Mouse (Mus musculus) B cell, adult 67 days (primary cell): ENCODE data around the gene Lrrc8a. TPM values are rescaled to one million over a fixed set of nuclear protein-coding genes. Genes with fewer than 3 reads are reported as not detected.

Experiments
- total RNA-seq, 2 experiments: library from RNA; stranded (reverse); gene quantifications; 4 replicates each; pipeline ENCODE4 v1.2.4; 2023

The Lrrc8a gene
- 10 to 100 TPM; 25.8 to 35.3 TPM for total RNA-seq

DNA sequence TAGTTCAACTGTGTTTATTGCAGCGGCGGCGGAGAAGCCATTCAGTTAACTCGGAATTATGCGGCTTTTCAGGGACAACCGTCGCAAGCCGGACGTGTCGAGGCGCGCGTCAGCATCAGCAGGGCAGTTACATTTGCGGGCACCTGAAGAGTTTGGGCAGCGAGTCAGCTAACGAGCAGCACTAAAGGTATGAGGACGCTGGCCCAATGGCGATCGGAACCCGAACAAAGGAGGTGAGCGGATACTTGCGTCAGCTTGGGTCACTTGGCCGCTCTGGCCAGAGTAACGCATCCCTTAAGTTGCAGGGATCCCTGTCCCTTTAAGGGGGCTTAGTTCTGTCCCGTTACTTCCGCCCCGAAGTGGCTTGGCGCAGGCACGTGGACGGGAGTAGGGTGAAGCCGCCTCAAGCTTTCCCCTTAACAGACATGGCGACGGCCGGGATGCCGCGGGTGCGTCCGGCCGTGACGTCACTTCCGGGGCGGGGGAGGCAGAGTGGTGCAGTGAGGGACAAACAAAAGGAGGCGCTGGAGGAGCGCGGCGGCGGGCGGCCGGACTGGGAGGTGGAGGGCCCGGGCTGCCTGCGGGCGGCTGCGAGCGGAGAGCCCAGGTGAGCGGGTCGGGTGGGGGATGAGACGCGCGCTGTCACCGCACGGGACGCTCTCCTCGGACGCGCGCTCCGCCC is at the start of gene Lrrc8a:
Gene Lrrc8a (plus strand): TSS at position 517 of the 682 bp plus-strand sequence.

DNA sequence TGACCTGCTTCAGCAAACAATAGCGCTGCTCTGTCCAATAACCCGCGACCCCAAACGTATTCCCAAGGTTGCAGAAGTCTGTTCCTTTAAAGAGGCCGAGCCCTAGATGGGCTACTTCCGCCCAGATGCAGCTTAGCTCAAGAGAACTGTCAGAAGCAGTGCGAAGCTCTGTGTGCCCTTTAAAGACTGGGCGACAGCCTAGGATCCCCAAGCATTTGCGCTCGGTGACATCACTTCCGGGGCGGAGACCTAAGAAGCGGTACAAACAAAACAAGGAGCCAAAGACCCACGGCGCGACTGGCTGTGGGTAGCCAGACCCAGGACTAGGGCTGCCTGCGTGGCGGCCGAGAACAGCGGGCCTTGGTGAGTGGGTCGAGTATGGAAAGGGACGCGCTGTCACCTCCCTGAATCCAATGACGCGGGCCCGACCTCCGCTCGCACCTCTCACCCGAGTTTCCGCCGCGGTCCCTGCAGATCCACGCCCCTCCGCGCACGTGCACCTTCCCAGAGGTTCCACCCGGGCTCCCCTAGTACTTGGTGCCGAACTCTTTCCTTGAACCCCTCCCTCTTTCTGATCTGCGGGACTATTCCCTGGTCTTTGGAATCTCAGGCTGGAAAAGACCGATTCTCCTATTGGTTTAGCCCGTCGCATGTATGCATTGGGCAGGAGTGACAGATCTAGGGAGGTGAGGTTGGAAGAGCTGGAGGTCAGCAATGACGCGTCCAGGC is 31.7 kb upstream of the Lrrc8a start, which contains the start of gene Kyat1:
Gene Kyat1 (minus strand): TSS at position 219 of the 729 bp plus-strand sequence.

DNA sequence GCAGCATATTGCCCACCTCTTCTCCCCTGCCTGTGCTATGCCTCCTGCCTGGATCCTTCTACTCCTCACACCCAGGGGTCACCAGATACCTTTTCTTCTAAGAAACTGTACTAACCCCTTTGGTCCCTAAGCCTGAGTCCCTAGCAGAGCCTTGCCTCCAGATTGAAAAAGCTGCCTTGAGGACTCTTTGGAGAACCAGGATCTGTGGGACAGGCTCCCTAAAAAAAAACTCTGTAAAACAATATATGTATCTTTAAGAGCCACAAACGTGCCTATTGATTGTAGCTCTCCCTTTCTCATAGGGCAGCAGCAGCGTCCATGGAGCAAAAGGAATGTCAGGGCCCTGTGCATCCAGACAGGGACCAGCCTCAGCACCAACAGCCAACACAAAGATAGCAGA is 2.8 kb downstream of the Lrrc8a start, which contains the start of gene Gm28035:
Gene Gm28035 (plus strand): TSS at position 301 of the 400 bp plus-strand sequence.

DNA sequence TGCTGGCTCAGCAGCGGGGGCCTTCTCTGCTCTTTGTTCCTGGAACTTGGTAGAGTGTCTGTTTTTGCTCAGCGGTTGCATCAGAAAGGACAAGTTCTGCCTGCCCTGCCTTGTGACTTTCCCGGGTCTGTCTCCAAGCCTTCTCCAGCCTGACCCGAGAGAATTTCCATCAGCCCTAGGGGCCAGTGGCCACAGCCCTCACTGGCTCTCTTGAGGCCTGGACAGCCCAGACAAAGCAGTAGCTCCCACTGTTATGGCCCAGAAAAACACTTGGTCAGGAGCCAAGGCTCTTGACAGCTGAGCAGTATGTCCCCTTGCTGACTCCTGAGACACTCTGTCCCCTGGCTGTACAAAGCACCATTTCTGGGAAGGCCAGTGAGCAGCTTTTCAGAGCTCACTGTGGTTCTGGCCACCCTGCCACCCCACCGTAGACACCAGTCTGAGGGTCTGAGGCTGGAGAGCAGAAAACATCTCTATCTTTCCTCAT is 28.3 kb downstream of the Lrrc8a start, which contains the start of gene Phyhd1:
Gene Phyhd1 (plus strand): TSS at position 437 of the 487 bp plus-strand sequence.

DNA sequence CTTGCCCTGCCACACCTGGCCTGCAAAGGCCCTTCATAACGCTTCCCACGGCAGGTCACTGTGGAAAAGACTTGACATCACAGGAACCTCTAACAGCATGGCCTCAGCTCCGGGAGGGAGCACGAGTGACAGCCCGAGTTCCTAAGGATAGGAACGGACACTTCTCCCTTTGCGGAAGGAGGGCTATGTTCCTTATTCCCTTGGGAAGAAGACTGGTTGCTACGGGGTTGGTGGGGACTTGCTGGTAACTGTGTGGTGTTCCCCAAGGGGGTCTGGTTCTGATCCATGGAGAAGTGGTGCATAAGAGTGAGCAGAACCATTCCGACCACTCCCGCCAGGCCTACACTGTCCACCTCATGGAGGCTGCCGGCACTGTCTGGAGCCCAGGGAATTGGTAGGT is 43.2 kb downstream of the Lrrc8a start, which contains the start of gene Gm28038:
Gene Gm28038 (plus strand): TSS at position 301 of the 400 bp plus-strand sequence.

DNA sequence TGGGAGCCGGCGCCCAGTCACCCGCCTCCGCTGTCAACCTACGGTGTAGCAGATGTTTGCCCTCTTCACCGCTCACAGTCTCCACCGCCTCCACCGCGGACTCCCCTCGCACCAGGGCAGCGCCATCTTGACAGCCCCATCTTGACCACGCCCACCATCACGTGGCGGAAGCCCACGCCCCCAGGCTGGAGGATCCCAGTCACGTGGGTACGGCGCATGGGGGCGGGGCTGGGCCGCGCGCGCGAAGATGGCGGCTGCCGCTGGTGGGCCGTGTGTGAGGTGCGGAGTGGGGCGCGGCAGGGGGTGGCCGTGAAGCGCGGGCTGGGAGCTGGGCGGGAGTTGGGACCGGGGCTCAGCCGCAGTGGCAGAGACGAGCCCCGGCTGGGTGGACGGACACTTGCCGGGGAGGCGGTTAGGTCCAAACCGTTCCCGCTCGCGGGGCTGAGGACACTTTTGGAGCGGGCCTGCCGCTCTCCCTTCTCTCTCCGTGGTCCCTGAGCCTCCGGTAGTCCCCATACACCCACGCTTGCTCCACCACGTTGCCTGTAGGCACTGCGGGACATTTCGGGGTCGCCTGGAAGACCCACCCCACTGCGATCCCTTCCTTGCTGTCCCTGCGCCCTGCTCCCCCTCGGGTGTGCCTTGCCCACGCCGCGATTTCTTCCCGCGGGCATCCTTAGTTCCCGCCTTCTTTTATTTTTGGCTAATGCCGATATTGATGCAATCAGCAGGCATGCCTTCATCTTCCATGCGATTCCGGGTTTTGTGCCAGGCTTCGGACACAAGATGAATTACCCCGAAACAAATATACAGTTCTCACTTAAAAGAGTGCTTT is 48.9 kb downstream of the Lrrc8a start, which contains the start of the genes Dolk and Nup188:
Gene Dolk (minus strand): TSS at position 143 of the 835 bp plus-strand sequence.
Gene Nup188 (plus strand): TSS at position 206 of the 835 bp plus-strand sequence.

Other genes starting within 250 kb of the Lrrc8a start
- 1 to 10 TPM; 1.8 to 2.1 TPM for gene Wdr34, start 188.8 kb upstream of the Lrrc8a start, total RNA-seq
- gene Set, start 180.3 kb upstream of the Lrrc8a start, total RNA-seq: 100 to 1,000 TPM; 239 to 303 TPM
- 1 to 10 TPM; 2.1 to 2.5 TPM for gene Pkn3, start 160.0 kb upstream of the Lrrc8a start, total RNA-seq
- 10 to 100 TPM; 15.1 to 25.0 TPM for gene Zdhhc12, start 144.1 kb upstream of the Lrrc8a start, total RNA-seq
- gene Zer1, start 113.1 kb upstream of the Lrrc8a start, total RNA-seq: 10 to 100 TPM; 82.2 to 94.7 TPM
- 10 to 100 TPM; 45.6 to 49.2 TPM for gene Tbc1d13, start 104.0 kb upstream of the Lrrc8a start, total RNA-seq
- gene Endog, start 66.2 kb upstream of the Lrrc8a start, total RNA-seq: 10 to 100 TPM; 11.5 to 13.6 TPM
- 10 to 100 TPM; 21.5 to 27.4 TPM for gene Spout1, start 59.3 kb upstream of the Lrrc8a start, total RNA-seq
- 10 to 100 TPM in 1 of 2 experiments, 1 to 10 TPM in 1; 7.1 to 11.8 TPM for gene Kyat1, start 31.9 kb upstream of the Lrrc8a start, total RNA-seq
- 1 to 10 TPM; 1.4 to 5.0 TPM for gene Gm28035, start 2.9 kb downstream of the Lrrc8a start, total RNA-seq
- 10 to 100 TPM in 1 of 2 experiments, 1 to 10 TPM in 1; 6.2 to 11.7 TPM for gene Phyhd1, start 28.5 kb downstream of the Lrrc8a start, total RNA-seq
- gene Gm28038, start 43.3 kb downstream of the Lrrc8a start, total RNA-seq: 1 to 10 TPM in 1 of 2 experiments, not detected in 1; 4.2 TPM
- 10 to 100 TPM in 1 of 2 experiments, 1 to 10 TPM in 1; 9.8 to 12.1 TPM for gene Dolk, start 48.6 kb downstream of the Lrrc8a start, total RNA-seq
- 10 to 100 TPM; 51.1 to 56.2 TPM for gene Nup188, start 48.7 kb downstream of the Lrrc8a start, total RNA-seq
- 10 to 100 TPM; 76.2 to 84.8 TPM for gene Sh3glb2, start 121.6 kb downstream of the Lrrc8a start, total RNA-seq
- 10 to 100 TPM; 21.1 to 26.1 TPM for gene Miga2, start 126.5 kb downstream of the Lrrc8a start, total RNA-seq
- 10 to 100 TPM; 27.5 to 27.7 TPM for gene Dolpp1, start 154.5 kb downstream of the Lrrc8a start, total RNA-seq
- gene Crat, start 178.1 kb downstream of the Lrrc8a start, total RNA-seq: 10 to 100 TPM; 17.0 to 25.0 TPM
- 100 to 1,000 TPM; 146 to 150 TPM for gene Ptpa, start 178.3 kb downstream of the Lrrc8a start, total RNA-seq
- 1 to 10 TPM; 1.9 to 2.9 TPM for gene Ier5l, start 236.5 kb downstream of the Lrrc8a start, total RNA-seq